Mouse (Mus musculus): ENCODE results near the gene Dsn1. TPM values are rescaled to one million over a fixed set of nuclear protein-coding genes. Genes with fewer than 3 reads are reported as not detected.

Gene Dsn1
- polyA plus RNA-seq, 1 experiment from 2014 or later, result 6.8 TPM

DNA sequence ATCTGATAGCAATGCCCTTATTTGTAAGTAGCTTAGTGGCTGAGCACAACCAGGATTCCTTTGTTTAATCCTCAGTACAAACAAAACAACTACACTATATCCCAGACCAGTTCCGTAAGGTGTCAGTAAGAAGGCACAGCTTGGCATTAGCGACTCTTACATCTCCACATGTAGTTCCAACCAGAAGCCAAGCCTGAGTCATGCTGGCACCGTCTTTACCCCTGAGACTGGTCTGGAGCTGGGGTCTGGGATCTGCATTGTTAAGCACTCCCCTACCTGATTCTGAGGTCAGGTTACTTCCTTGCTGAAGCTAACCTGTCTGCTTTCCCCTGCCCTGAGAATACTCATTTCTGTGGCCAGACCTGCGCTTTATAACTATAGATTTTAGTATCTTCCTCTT lies 38.5 kb downstream of the Dsn1 start:
- Histone ChIP-seq H3K36me3 (ENCODE audit: control insufficient read depth, insufficient read depth, low read length) (peaks cover 7% of the 10 kb centered on the region; the same call in 1 of the 2 replicates), H3K9me3 (ENCODE audit: control insufficient read depth, low read length) (no peaks in the 10 kb centered on the region), H3K27ac (ENCODE audit: low read depth, low read length) (no peak overlapping the region), H3K4me2 (ENCODE audit: low read depth, low read length) (no peak overlapping the region), H3K27me3 (ENCODE audit: control insufficient read depth, insufficient read depth, low read length) (no peaks in the 10 kb centered on the region), H3K4me1 (ENCODE audit: control insufficient read depth, insufficient read depth, low read length) (no peaks in the 10 kb centered on the region), H3K9ac (replicated peaks; ENCODE audit: low read depth, low read length) (no peak overlapping the region), H3K4me3 (ENCODE audit: low read depth, low read length) (no peak overlapping the region)
- 87% methylated on average over 4 of the region's 4 CpGs for WGBS
- ATAC-seq (ENCODE audit: low read depth), result no peak

DNA sequence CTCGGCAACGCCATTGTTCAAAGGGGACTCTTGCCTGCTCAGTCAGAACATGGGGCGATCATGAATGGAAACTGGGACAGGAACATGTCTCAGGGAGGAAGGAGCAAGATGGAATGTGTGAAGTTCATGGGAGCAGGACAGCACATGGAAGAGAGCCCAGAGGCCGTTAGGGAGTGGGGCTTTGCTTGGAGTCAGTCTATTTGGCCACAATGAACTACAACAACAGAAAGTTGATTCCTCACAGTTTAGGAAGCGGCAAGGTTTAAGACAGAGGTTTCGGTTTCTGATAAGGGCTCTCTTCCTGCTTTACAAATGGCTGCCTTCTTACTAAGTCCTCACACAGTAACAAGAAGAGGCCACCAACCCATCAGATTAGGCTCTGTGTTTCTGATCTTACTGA lies 39.6 kb downstream of the Dsn1 start:
- Histone ChIP-seq H3K4me2 (ENCODE audit: low read depth, low read length) (no peak overlapping the region), H3K9ac (replicated peaks; ENCODE audit: low read depth, low read length) (no peak overlapping the region), H3K36me3 (ENCODE audit: control insufficient read depth, insufficient read depth, low read length) (peaks cover 7% of the 10 kb centered on the region; the same call in 1 of the 2 replicates), H3K27ac (ENCODE audit: low read depth, low read length) (no peak overlapping the region), H3K27me3 (ENCODE audit: control insufficient read depth, insufficient read depth, low read length) (no peaks in the 10 kb centered on the region), H3K9me3 (ENCODE audit: control insufficient read depth, low read length) (no peaks in the 10 kb centered on the region), H3K4me3 (ENCODE audit: low read depth, low read length) (no peak overlapping the region), H3K4me1 (ENCODE audit: control insufficient read depth, insufficient read depth, low read length) (no peaks in the 10 kb centered on the region)
- 85% methylated on average over 6 of the region's 6 CpGs for whole genome bisulfite sequencing
- no peak for ATAC-seq (ENCODE audit: low read depth)

DNA sequence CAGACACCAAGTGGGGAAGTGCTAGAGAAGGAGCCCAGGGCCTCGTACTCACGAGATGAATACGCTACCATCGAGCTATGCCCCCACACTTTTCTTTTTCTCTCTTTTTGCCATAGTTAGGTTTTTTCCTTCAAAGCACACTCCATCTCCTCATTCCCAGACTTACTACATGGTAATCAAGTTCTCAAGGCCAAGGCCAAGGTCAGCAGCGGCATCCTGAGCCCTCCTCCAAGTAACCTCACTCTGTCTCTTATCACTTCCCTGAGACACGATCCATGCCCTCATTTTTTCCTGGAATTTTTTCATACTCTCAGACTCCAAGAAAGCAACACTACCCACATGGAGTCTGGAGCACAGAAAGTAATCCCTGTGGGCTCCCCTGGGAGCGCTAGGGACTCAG lies 43.1 kb downstream of the Dsn1 start:
- no peaks in the 10 kb centered on the region for H3K27me3 ChIP-seq (ENCODE audit: control insufficient read depth, insufficient read depth, low read length)
- H3K4me1 ChIP-seq (ENCODE audit: control insufficient read depth, insufficient read depth, low read length), result no peaks in the 10 kb centered on the region
- WGBS, result 96% methylated on average over 7 of the region's 7 CpGs
- ATAC-seq (ENCODE audit: low read depth), result no peak
- peaks cover 7% of the 10 kb centered on the region; the same call in 1 of the 2 replicates for H3K36me3 ChIP-seq (ENCODE audit: control insufficient read depth, insufficient read depth, low read length)
- H3K9me3 ChIP-seq (ENCODE audit: control insufficient read depth, low read length), result no peaks in the 10 kb centered on the region
- no peak overlapping the region for H3K9ac ChIP-seq (replicated peaks; ENCODE audit: low read depth, low read length)
- H3K4me2 ChIP-seq (ENCODE audit: low read depth, low read length), result no peak overlapping the region
- H3K4me3 ChIP-seq (ENCODE audit: low read depth, low read length), result no peak overlapping the region
- H3K27ac ChIP-seq (ENCODE audit: low read depth, low read length), result no peak overlapping the region

DNA sequence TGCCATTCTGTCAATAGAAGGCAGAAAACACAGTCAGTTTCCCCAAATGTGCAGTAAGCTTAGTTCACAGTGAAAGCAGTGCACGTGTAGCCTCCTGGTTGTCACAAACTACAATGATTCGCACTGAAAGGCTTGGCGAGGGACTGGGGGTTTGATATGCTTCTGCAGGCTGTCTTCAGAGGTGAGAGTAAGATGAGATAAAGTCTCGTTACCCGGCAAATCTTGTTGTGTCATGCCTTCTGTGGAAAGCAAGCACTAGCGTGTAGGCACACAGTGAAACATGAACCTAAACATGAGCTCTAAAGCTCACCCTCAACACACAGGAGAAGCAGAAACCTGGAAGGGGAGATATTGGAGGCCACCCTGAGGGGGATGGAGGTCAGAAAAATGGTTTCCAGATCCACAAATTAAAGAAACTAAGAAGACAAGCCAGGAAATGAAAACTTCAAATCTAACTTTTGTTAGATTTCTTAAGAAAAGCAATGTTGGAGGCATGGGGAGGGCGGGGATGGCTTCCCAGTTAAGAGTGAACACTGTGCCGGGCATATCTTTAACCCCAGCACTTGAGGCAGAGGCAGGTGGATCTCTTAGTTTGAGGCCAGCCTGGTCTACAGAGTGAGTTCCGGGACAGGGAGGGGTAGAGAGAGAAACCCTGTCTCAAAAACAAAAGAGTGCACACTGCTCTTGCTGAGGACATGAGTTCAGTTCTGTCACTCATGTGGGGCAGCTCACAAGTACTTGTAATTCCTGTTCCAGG lies 48.3 kb downstream of the Dsn1 start:
- Histone ChIP-seq H3K27ac (ENCODE audit: low read depth, low read length) (no peak overlapping the region), H3K9me3 (ENCODE audit: control insufficient read depth, low read length) (no peaks in the 10 kb centered on the region), H3K27me3 (ENCODE audit: control insufficient read depth, insufficient read depth, low read length) (no peaks in the 10 kb centered on the region), H3K4me3 (ENCODE audit: low read depth, low read length) (no peak overlapping the region), H3K36me3 (ENCODE audit: control insufficient read depth, insufficient read depth, low read length) (no peaks in the 10 kb centered on the region; the same call in 1 of the 2 replicates), H3K9ac (replicated peaks; ENCODE audit: low read depth, low read length) (no peak overlapping the region), H3K4me1 (ENCODE audit: control insufficient read depth, insufficient read depth, low read length) (no peaks in the 10 kb centered on the region), H3K4me2 (ENCODE audit: low read depth, low read length) (no peak overlapping the region)
- ATAC-seq (ENCODE audit: low read depth), result no peak
- WGBS, result 92% methylated on average over 9 of the region's 9 CpGs

DNA sequence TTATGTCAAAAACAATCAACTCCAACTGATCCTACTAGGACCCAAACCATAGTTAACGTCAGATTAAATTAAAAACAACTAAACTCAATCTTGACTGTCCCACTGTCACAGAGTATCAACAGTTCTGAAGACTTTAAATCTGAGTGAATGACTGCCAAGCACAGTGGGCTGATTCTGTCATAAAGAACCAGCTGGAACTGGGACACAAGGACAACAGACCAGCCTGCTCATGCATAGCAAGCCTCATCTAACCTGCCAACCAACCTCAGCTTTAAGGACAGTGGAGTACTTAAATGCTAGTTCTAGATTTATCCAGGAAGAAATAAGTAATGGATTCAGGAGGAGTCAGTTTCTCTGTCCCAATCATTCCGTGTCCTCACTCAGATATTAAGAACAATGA lies 49.9 kb downstream of the Dsn1 start:
- Histone ChIP-seq H3K9ac (replicated peaks; ENCODE audit: low read depth, low read length) (no peak overlapping the region), H3K4me1 (ENCODE audit: control insufficient read depth, insufficient read depth, low read length) (no peaks in the 10 kb centered on the region), H3K4me3 (ENCODE audit: low read depth, low read length) (no peak overlapping the region), H3K27ac (ENCODE audit: low read depth, low read length) (no peak overlapping the region), H3K9me3 (ENCODE audit: control insufficient read depth, low read length) (no peaks in the 10 kb centered on the region), H3K4me2 (ENCODE audit: low read depth, low read length) (no peak overlapping the region), H3K36me3 (ENCODE audit: control insufficient read depth, insufficient read depth, low read length) (no peaks in the 10 kb centered on the region; the same call in 1 of the 2 replicates), H3K27me3 (ENCODE audit: control insufficient read depth, insufficient read depth, low read length) (no peaks in the 10 kb centered on the region)
- no peak for ATAC-seq (ENCODE audit: low read depth)
- 90% methylated on average over 2 of the region's 2 CpGs for WGBS

DNA sequence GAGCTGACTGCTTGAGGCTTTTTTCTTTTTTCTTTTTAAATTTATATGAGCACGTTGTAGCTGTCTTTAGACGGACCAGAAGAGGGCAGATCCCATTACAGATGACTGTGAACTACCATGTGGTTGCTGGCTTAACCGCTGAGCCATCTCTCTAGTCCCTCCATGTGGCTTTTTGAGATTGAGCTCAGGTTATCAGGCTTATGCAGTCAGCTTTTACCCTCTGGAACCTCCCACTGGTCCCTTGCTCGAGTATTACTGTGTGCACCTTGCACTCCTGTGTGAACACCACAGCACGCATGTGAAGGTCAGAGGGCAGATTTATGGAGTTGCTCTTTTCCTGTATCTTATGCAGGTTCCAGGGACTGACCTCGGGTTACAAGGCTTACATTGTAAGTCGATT lies 50.6 kb downstream of the Dsn1 start:
- ATAC-seq (ENCODE audit: low read depth), result no peak
- Histone ChIP-seq H3K27ac (ENCODE audit: low read depth, low read length) (no peak overlapping the region), H3K4me2 (ENCODE audit: low read depth, low read length) (no peak overlapping the region), H3K27me3 (ENCODE audit: control insufficient read depth, insufficient read depth, low read length) (no peaks in the 10 kb centered on the region), H3K9ac (replicated peaks; ENCODE audit: low read depth, low read length) (no peak overlapping the region), H3K9me3 (ENCODE audit: control insufficient read depth, low read length) (no peaks in the 10 kb centered on the region), H3K4me3 (ENCODE audit: low read depth, low read length) (no peak overlapping the region), H3K36me3 (ENCODE audit: control insufficient read depth, insufficient read depth, low read length) (no peaks in the 10 kb centered on the region; the same call in 1 of the 2 replicates), H3K4me1 (ENCODE audit: control insufficient read depth, insufficient read depth, low read length) (no peaks in the 10 kb centered on the region)
- WGBS, result 78% methylated on average over 7 of the region's 7 CpGs

DNA sequence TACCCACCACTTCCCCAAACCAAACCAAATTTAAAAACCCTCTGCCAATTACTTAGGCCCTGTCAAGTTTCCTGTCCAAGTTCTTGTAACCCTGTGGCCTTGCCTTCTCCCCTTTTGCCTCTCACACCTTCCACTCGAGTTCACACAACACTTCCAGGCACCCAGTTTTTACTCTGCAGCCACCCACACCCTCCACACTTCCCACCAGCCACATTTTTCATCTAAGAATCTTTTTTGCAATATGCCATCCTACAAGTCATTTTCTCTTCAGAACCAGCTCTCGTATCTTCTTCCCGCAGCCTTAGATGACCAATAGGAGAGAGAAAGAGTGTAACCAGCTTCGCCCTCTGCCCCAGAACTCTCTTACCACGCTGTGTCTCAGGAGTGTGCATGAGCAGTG lies 52.5 kb downstream of the Dsn1 start:
- 92% methylated on average over 5 of the region's 5 CpGs for WGBS
- Histone ChIP-seq H3K4me2 (ENCODE audit: low read depth, low read length) (no peak overlapping the region), H3K4me3 (ENCODE audit: low read depth, low read length) (no peak overlapping the region), H3K4me1 (ENCODE audit: control insufficient read depth, insufficient read depth, low read length) (no peaks in the 10 kb centered on the region), H3K27ac (ENCODE audit: low read depth, low read length) (no peak overlapping the region), H3K27me3 (ENCODE audit: control insufficient read depth, insufficient read depth, low read length) (no peaks in the 10 kb centered on the region), H3K9me3 (ENCODE audit: control insufficient read depth, low read length) (no peaks in the 10 kb centered on the region), H3K9ac (replicated peaks; ENCODE audit: low read depth, low read length) (no peak overlapping the region), H3K36me3 (ENCODE audit: control insufficient read depth, insufficient read depth, low read length) (no peaks in the 10 kb centered on the region; the same call in 1 of the 2 replicates)
- ATAC-seq (ENCODE audit: low read depth), result no peak

DNA sequence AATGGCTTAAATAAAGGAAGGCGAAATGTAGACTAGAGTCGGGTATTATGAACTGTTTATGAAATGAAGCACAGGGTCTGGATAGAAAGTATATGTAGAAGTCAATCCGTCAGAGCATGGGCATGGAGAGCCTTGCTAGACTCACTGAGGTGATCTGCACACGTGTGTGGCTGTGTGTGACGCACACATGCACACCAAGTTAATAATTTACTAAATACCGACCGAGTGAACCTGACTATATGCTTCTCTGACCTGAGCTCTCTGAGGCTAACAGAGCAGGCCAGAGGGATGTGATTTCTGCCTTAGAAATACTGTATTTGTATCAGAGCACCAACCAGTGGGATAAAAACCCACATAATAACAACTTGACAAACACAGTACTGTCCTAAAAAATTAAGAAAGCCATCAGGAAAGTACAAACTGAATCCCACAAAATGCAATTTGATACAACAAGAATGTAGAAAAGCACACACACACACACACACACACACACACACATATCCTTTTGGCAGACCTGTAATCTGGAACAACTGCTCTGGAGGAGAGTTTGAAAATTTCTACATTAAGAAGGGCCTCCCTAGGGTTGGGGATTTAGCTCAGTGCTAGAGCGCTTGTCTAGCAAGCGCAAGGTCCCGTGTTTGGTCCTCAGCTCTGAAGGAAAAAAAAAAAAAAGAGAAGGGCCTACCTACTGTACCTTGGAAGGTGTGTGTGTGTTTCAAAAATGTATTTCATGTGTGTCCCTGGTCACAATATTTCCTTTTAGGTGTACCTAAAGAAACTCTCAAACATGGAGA lies 55.5 kb downstream of the Dsn1 start:
- H3K4me3 ChIP-seq (ENCODE audit: low read depth, low read length), result no peak overlapping the region
- no peaks in the 10 kb centered on the region for H3K9me3 ChIP-seq (ENCODE audit: control insufficient read depth, low read length)
- WGBS, result 90% methylated on average over 10 of the region's 10 CpGs
- ATAC-seq (ENCODE audit: low read depth), result no peak
- H3K4me1 ChIP-seq (ENCODE audit: control insufficient read depth, insufficient read depth, low read length), result no peaks in the 10 kb centered on the region
- no peak overlapping the region for H3K27ac ChIP-seq (ENCODE audit: low read depth, low read length)
- no peaks in the 10 kb centered on the region for H3K27me3 ChIP-seq (ENCODE audit: control insufficient read depth, insufficient read depth, low read length)
- H3K9ac ChIP-seq (replicated peaks; ENCODE audit: low read depth, low read length), result no peak overlapping the region
- no peak overlapping the region for H3K4me2 ChIP-seq (ENCODE audit: low read depth, low read length)
- peaks cover 4% of the 10 kb centered on the region for H3K36me3 ChIP-seq (ENCODE audit: control insufficient read depth, insufficient read depth, low read length)

DNA sequence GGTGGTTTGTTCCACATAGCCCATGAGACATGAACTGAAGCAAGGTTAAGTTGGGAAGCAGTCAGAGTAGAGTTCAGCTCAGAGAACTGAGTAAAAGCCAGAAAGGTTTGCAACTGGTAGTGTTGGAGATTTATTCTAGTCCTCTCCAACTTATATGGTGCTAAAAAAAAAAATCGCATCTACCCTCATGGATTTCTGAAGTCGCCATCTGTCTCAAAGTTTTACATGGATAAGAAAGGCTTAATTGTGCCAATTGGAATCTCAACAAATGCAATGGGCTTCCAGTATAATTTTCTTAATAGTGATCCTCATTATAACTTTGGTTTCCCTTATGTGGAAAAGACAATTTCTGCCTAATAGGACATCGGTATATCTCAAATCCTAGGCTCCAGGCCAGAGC lies 56.1 kb downstream of the Dsn1 start:
- no peaks in the 10 kb centered on the region for H3K27me3 ChIP-seq (ENCODE audit: control insufficient read depth, insufficient read depth, low read length)
- no peak overlapping the region for H3K27ac ChIP-seq (ENCODE audit: low read depth, low read length)
- H3K36me3 ChIP-seq (ENCODE audit: control insufficient read depth, insufficient read depth, low read length), result peaks cover 8% of the 10 kb centered on the region
- H3K9ac ChIP-seq (replicated peaks; ENCODE audit: low read depth, low read length), result no peak overlapping the region
- no peak for ATAC-seq (ENCODE audit: low read depth)
- H3K4me1 ChIP-seq (ENCODE audit: control insufficient read depth, insufficient read depth, low read length), result no peaks in the 10 kb centered on the region
- 95% methylated on average over 3 of the region's 3 CpGs for WGBS
- no peaks in the 10 kb centered on the region for H3K9me3 ChIP-seq (ENCODE audit: control insufficient read depth, low read length)
- no peak overlapping the region for H3K4me3 ChIP-seq (ENCODE audit: low read depth, low read length)
- no peak overlapping the region for H3K4me2 ChIP-seq (ENCODE audit: low read depth, low read length)
